Mouse (Mus musculus) limb, embryonic 11.5 days (tissue): Measurements from ENCODE around the gene Lgals1. TPM values are rescaled to one million over a fixed set of nuclear protein-coding genes. Genes with fewer than 3 reads are reported as not detected.

Experiments used
- ATAC-seq: fragments of 200-750 bp; cut with Nextera tagmentation; 2 replicates; pipeline ENCODE4 v1.8.0; 2017; ENCODE audit warnings: low read depth; ENCODE audit not compliant: insufficient number of reproducible peaks, low FRiP score, low TSS enrichment
- DNase-seq: peaks from one replicate; pipeline ENCODE4 v3.0.0-alpha.2; 2015; ENCODE audit warnings: low spot score
- H3K27ac ChIP-seq: fragments of 300-500 bp; sonication (generic); replicated peaks from 2 replicates; pipeline ENCODE4 v1.5.1; 2014; ENCODE audit warnings: low read depth, mild to moderate bottlenecking, low read length
- H3K27me3 ChIP-seq: fragments of 300-500 bp; sonication (generic); 2 replicates; pipeline ENCODE4 v1.6.1; 2014; ENCODE audit warnings: mild to moderate bottlenecking, low read length, mixed read lengths; ENCODE audit not compliant: control insufficient read depth, insufficient read depth
- H3K36me3 ChIP-seq: fragments of 300-500 bp; sonication (generic); 2 replicates; pipeline ENCODE4 v1.6.1; 2014; ENCODE audit warnings: mild to moderate bottlenecking, low read length, moderate library complexity, mixed read lengths; ENCODE audit not compliant: control insufficient read depth, insufficient read depth
- H3K4me1 ChIP-seq: fragments of 300-500 bp; sonication (generic); 2 replicates; pipeline ENCODE4 v1.6.1; 2014; ENCODE audit warnings: low read length, mixed read lengths; ENCODE audit not compliant: control insufficient read depth, insufficient read depth
- H3K4me2 ChIP-seq: fragments of 300-500 bp; sonication (generic); 2 replicates; pipeline ENCODE4 v1.6.1; 2014; ENCODE audit warnings: low read depth, mild to moderate bottlenecking, moderate library complexity; ENCODE audit not compliant: severe bottlenecking
- H3K4me3 ChIP-seq: fragments of 300-500 bp; sonication (generic); 2 replicates; pipeline ENCODE4 v1.5.1; 2014; ENCODE audit warnings: low read depth, low read length
- H3K9ac ChIP-seq: fragments of 300-500 bp; sonication (generic); 2 replicates; pipeline ENCODE4 v1.6.1; 2014; ENCODE audit warnings: mild to moderate bottlenecking, low read length
- H3K9me3 ChIP-seq: fragments of 300-500 bp; sonication (generic); 2 replicates; pipeline ENCODE4 v1.6.1; 2016; ENCODE audit warnings: low read length; ENCODE audit not compliant: control insufficient read depth
- whole genome bisulfite sequencing: fragments of 180-500 bp; shearing (Covaris S2); extraction: QIAGEN DNeasy Blood & Tissue Kit; methylation state at CpG from one replicate; pipeline ENCODE4 v1.1.7; 2014; 5-methylcytosine and 5-hydroxymethylcytosine counted together
- polyA plus RNA-seq: library from polyadenylated mRNA; unstranded; fragments of >200 nt; fragmentation: Nextera tagmentation; extraction: Ambion mirVana; gene quantifications from 2 replicates; pipeline ENCODE4 v1.2.1, GENCODE M21; 2014

Gene Lgals1
- polyA plus RNA-seq, 1 experiment from 2014 or later, result 570 TPM

DNA sequence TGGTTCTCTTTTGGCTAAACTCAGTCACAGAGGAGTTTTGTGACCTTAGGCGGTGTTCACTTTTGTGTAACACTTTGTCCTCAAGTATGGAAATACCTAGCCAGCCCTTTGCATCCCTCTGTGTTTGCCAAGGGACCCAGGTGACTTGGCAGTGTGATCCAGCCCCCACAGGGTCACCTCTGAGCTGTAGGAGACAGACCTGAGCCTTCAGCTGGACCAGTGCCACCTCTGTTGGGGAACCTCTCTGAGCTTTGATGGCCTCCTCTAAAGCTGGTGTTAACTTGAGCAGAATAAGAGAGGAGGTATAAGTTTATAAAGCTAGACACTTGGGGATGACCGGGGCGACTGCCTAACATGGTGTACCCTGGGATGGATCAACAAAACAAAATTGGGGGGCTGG, 22.4 kb downstream of the Lgals1 start:
- Histone ChIP-seq H3K27me3 (no peaks in the 10 kb centered on the region), H3K9ac (no peak overlapping the region), H3K27ac (no peak overlapping the region)

DNA sequence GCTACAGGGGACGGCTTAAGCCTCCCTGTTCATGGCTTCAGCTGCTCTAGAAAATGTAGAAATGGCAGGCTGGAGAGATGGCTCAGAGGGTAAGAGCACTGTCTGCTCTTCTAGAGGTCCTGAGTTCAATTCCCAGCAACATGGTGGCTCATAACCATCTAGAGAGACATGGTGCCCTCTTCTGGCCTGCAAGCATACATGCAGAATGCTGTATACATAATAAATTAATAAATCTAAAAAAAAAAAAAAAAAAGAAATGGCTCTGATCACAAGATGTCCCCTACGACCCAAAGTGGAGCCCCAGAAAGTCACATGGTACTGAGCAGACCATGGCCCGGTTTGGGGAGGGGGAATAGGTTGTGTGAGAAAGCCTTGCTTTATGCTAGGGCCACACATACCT, 29.1 kb downstream of the Lgals1 start:
- no peak for ATAC-seq
- Histone ChIP-seq H3K27ac (no peak overlapping the region), H3K9me3 (no peaks in the 10 kb centered on the region), H3K27me3 (no peaks in the 10 kb centered on the region), H3K9ac (no peak overlapping the region), H3K36me3 (peaks cover 7% of the 10 kb centered on the region), H3K4me2 (no peak overlapping the region), H3K4me3 (no peak overlapping the region), H3K4me1 (peaks cover 5% of the 10 kb centered on the region; the same call in 1 of the 2 replicates)
- WGBS, result 72% methylated on average over 3 of the region's 3 CpGs
- DNase-seq, result no peak

More for the DNA sequence above, 22.4 kb downstream of the Lgals1 start:
- H3K4me2 ChIP-seq, result peak overlapping the region; percentile 72
- peaks cover 7% of the 10 kb centered on the region for H3K4me1 ChIP-seq
- no peak overlapping the region for H3K4me3 ChIP-seq
- H3K36me3 ChIP-seq, result peaks cover 4% of the 10 kb centered on the region; the same call in 1 of the 2 replicates
- WGBS, result 94% methylated on average over 3 of the region's 3 CpGs
- H3K9me3 ChIP-seq, result no peaks in the 10 kb centered on the region
- no peak for ATAC-seq
- DNase-seq, result no peak

DNA sequence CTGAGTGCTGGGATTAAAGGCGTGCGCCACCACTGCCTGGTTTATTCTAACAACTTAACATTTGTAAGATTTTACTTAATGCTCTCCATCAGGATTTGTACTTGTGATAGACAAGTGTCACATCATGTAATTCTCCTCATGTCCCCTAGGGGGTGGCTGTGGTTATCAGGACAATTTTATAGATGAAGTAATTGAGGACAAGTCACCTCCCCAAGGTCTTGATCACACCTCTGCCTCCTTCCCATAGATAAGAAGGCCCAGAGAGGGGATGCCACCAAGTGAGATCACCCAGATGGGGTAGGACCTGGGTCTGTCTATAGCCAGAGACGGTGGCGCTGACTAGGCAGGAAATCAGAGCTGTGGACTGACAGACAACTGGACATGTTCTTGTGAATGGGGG, 29.8 kb downstream of the Lgals1 start:
- no peak overlapping the region for H3K9ac ChIP-seq
- peaks cover 5% of the 10 kb centered on the region; the same call in 1 of the 2 replicates for H3K4me1 ChIP-seq
- no peak overlapping the region for H3K27ac ChIP-seq
- H3K36me3 ChIP-seq, result peaks cover 7% of the 10 kb centered on the region
- ATAC-seq, result no peak
- no peak for DNase-seq
- no peaks in the 10 kb centered on the region for H3K27me3 ChIP-seq
- no peak overlapping the region for H3K4me2 ChIP-seq
- H3K4me3 ChIP-seq, result no peak overlapping the region
- 62% methylated on average over 4 of the region's 4 CpGs for WGBS
- no peaks in the 10 kb centered on the region for H3K9me3 ChIP-seq

DNA sequence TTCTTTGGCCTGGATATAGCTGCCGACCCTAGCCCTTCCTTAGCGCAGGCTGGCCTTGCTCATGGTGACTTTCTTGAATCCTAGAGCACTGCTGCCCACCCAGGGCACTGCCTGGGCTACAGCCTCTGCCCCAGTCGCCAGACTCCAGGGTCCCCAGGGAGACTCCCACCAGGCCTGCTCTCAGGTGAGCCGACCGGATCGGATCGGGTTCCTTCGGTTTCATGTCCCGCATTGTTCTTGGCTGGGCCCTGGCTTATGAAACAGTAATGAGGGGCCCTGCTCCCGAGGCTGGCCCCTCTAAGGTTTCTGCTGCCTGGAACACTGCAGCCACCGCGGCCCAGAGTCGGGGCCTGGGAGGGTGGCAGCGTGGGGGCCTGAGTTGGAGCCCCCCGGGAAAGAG, 30.5 kb downstream of the Lgals1 start:
- H3K4me2 ChIP-seq, result no peak overlapping the region
- H3K4me3 ChIP-seq, result no peak overlapping the region
- DNase-seq (no peak), ATAC-seq (no peak)
- no peak overlapping the region for H3K9ac ChIP-seq
- no peaks in the 10 kb centered on the region for H3K27me3 ChIP-seq
- H3K36me3 ChIP-seq, result peaks cover 7% of the 10 kb centered on the region
- WGBS, result 53% methylated on average over 15 of the region's 15 CpGs
- H3K9me3 ChIP-seq, result no peaks in the 10 kb centered on the region
- peaks cover 5% of the 10 kb centered on the region; the same call in 1 of the 2 replicates for H3K4me1 ChIP-seq
- peak overlapping the region; percentile 43; the same call in 1 of the 2 replicates for H3K27ac ChIP-seq

DNA sequence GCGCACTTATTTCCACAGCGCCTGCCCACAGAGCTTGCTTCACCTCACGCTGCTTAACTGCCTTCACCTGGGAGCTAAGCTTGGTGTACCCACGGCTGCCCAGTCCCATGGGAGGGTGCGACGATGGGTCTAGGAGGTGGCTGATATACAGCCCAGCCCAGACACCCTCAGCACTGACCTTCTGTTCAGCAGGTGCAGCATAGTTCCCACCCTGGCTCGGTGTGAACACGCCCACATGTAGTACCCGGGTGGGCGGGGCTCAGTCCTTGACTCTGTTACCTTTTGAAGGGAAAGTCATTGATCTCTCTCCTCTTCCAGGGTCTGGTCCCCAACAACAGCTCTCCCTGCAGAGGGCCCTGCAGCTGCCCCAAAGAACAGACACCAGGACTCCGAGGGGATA, 33.0 kb downstream of the Lgals1 start:
- WGBS, result 88% methylated on average over 11 of the region's 11 CpGs
- H3K4me3 ChIP-seq, result no peak overlapping the region
- no peaks in the 10 kb centered on the region for H3K9me3 ChIP-seq
- H3K36me3 ChIP-seq, result peaks cover 8% of the 10 kb centered on the region
- no peak for ATAC-seq
- peaks cover 5% of the 10 kb centered on the region; the same call in 1 of the 2 replicates for H3K4me1 ChIP-seq
- DNase-seq, result no peak
- H3K9ac ChIP-seq, result no peak overlapping the region
- no peaks in the 10 kb centered on the region for H3K27me3 ChIP-seq
- no peak overlapping the region for H3K27ac ChIP-seq
- no peak overlapping the region for H3K4me2 ChIP-seq

DNA sequence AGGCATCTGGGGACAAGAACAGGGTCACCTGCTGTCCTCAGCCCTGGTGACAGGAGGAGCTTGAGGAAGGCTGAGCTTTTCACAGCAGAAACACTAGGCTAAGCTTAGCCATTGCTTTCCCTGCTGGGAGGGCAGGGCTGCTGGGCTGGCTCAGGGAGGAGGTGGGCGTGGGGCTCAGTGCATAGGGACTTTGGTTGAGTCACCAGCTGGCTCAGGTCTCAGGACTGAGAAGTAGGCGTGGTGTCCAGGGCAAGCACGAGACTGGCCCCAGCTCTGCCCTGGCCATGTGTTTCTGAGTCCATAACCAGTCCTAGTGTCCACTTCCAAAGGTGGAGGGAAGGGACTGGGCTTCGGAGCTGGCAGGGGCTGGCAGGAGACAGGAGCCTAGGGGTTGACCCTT, 33.6 kb downstream of the Lgals1 start:
- Histone ChIP-seq H3K4me3 (no peak overlapping the region), H3K9ac (no peak overlapping the region), H3K27me3 (no peaks in the 10 kb centered on the region), H3K4me2 (no peak overlapping the region), H3K27ac (no peak overlapping the region), H3K4me1 (peaks cover 5% of the 10 kb centered on the region; the same call in 1 of the 2 replicates), H3K36me3 (peaks cover 8% of the 10 kb centered on the region), H3K9me3 (no peaks in the 10 kb centered on the region)
- DNase-seq (no peak), ATAC-seq (no peak)
- WGBS, result 82% methylated on average over 4 of the region's 4 CpGs

DNA sequence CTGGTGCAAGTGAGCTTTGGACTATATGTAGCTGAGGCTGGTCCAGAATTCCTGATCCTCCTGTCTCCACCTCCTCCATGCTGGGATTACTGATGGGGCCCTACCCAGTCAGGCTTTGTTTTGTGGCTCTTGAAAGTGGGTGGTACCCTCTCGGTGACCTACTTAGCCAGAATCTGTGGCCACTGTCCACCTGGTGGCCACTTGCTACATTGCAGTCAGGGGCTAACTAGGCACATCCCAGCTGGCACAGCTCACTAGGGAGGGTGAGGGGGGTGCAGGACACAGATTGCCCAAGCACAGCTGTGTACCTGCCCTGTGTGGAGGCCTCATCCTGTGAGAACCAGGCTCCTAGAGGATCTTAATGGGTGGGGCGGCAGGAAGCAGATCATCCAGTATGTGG, 36.4 kb downstream of the Lgals1 start:
- Histone ChIP-seq H3K4me3 (no peak overlapping the region), H3K4me2 (no peak overlapping the region), H3K9ac (no peak overlapping the region), H3K27me3 (no peaks in the 10 kb centered on the region), H3K4me1 (no peaks in the 10 kb centered on the region), H3K27ac (no peak overlapping the region; the same call in 1 of the 2 replicates), H3K36me3 (peaks cover 8% of the 10 kb centered on the region), H3K9me3 (no peaks in the 10 kb centered on the region)
- DNase-seq, result peak; percentile 76
- ATAC-seq, result peak; percentile 66
- 37% methylated on average over 2 of the region's 2 CpGs for WGBS

DNA sequence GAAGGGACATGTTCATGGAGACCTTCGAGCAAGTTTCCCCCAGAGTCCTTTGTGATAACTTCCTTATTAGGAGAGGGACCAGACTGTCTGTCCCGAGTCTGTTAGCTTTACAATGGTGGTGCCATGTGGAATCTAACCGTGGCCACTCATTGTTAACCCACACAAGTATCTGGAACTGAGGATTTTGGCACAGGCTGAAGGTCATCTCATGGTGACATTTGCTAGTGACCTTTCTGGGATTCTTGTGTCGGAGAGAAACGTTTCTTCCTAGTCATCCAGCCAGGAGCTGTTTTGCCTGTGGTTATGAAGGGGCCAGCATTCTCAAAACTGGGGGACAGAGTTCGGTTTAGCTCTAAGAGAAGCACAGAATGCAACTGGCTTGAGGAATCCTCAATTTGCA, 45.1 kb downstream of the Lgals1 start:
- Histone ChIP-seq H3K4me2 (no peak overlapping the region), H3K4me3 (no peak overlapping the region), H3K36me3 (peaks cover 3% of the 10 kb centered on the region), H3K27me3 (no peaks in the 10 kb centered on the region), H3K27ac (no peak overlapping the region), H3K9ac (no peak overlapping the region), H3K4me1 (no peaks in the 10 kb centered on the region), H3K9me3 (no peaks in the 10 kb centered on the region)
- no peak for DNase-seq
- WGBS, result 84% methylated on average over 6 of the region's 6 CpGs
- ATAC-seq, result no peak

DNA sequence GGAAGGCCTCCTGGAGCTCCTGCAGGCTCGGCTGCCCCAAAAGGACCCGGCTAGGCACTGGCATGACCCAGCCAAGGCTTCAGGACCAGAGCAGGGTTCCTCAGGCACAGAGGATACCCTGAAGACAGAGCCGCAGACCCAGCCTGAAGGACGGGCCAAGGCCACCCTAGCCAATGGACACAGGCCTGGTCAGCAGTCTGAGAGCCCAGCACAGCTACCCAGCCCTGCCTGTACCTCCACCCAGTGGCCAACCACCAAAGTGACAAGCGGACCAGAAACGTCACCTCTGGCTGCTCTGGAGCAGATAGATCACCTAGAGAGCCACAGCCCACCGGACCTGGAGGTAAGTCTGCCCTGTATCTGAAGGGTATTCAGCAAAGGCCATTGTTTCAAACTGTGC, 47.4 kb downstream of the Lgals1 start:
- H3K4me3 ChIP-seq, result no peak overlapping the region
- ATAC-seq, result no peak
- WGBS, result 71% methylated on average over 7 of the region's 7 CpGs
- DNase-seq, result no peak
- H3K27ac ChIP-seq, result no peak overlapping the region
- H3K9ac ChIP-seq, result no peak overlapping the region
- no peaks in the 10 kb centered on the region for H3K27me3 ChIP-seq
- no peak overlapping the region for H3K4me2 ChIP-seq
- peaks cover 3% of the 10 kb centered on the region; the same call in 1 of the 2 replicates for H3K36me3 ChIP-seq
- H3K4me1 ChIP-seq, result peaks cover 7% of the 10 kb centered on the region; the same call in 1 of the 2 replicates
- no peaks in the 10 kb centered on the region for H3K9me3 ChIP-seq
